Mouse (Mus musculus): ENCODE data around the gene Hspb2. TPM values are rescaled to one million over a fixed set of nuclear protein-coding genes. Genes with fewer than 3 reads are reported as not detected.

The Hspb2 gene
- total RNA-seq (2015; ENCODE audit: low replicate concordance), result not detected in 2 replicates
- total RNA-seq (2017; ENCODE audit: low replicate concordance), result not detected in 2 replicates

- ATAC-seq (replicated peaks; ENCODE audit: low FRiP score, poor library complexity, severe bottlenecking), result no peak
Measured at GRCm38 (mm10) chr9:50752054-50752602, at the start of gene Hspb2. Gene Hspb2 (minus strand): TSS chr9:50752354.

GRCm38 (mm10) chr9:50800985-50801384 is 48.8 kb upstream of the Hspb2 start:
- ATAC-seq (replicated peaks; ENCODE audit: low FRiP score, poor library complexity, severe bottlenecking), result peak; percentile 56

GRCm38 (mm10) chr9:50798368-50798767 is 46.2 kb upstream of the Hspb2 start:
- ATAC-seq (replicated peaks; ENCODE audit: low FRiP score, poor library complexity, severe bottlenecking), result no peak

- ATAC-seq (replicated peaks; ENCODE audit: low FRiP score, poor library complexity, severe bottlenecking), result no peak
Measured at GRCm38 (mm10) chr9:50797641-50798040, 45.5 kb upstream of the Hspb2 start.

- ATAC-seq (replicated peaks; ENCODE audit: low FRiP score, poor library complexity, severe bottlenecking), result no peak
Measured at GRCm38 (mm10) chr9:50796776-50797175, 44.6 kb upstream of the Hspb2 start.

- no peak for ATAC-seq (replicated peaks; ENCODE audit: low FRiP score, poor library complexity, severe bottlenecking)
Measured at GRCm38 (mm10) chr9:50795266-50795665, 43.1 kb upstream of the Hspb2 start.

- peak; percentile 82 for ATAC-seq (replicated peaks; ENCODE audit: low FRiP score, poor library complexity, severe bottlenecking)
Measured at GRCm38 (mm10) chr9:50782155-50782554, 30.0 kb upstream of the Hspb2 start.

- ATAC-seq (replicated peaks; ENCODE audit: low FRiP score, poor library complexity, severe bottlenecking), result no peak
Measured at GRCm38 (mm10) chr9:50776162-50776760, 24.1 kb upstream of the Hspb2 start.

GRCm38 (mm10) chr9:50775662-50776126 is 23.5 kb upstream of the Hspb2 start:
- peak; percentile 37 for ATAC-seq (replicated peaks; ENCODE audit: low FRiP score, poor library complexity, severe bottlenecking)

GRCm38 (mm10) chr9:50774991-50775612 is 22.9 kb upstream of the Hspb2 start, which contains the start of the genes Alg9 and 1110032A03Rik:
Gene Alg9 (plus strand): TSS chr9:50775019.
Gene 1110032A03Rik (minus strand): TSS chr9:50775520.
- ATAC-seq (replicated peaks; ENCODE audit: low FRiP score, poor library complexity, severe bottlenecking), result peak; percentile 74

- ATAC-seq (replicated peaks; ENCODE audit: low FRiP score, poor library complexity, severe bottlenecking), result no peak
Measured at GRCm38 (mm10) chr9:50774026-50774462, 21.9 kb upstream of the Hspb2 start.

GRCm38 (mm10) chr9:50770011-50770410 is 17.9 kb upstream of the Hspb2 start:
- ATAC-seq (replicated peaks; ENCODE audit: low FRiP score, poor library complexity, severe bottlenecking), result no peak

- peak; percentile 93 for ATAC-seq (replicated peaks; ENCODE audit: low FRiP score, poor library complexity, severe bottlenecking)
Measured at GRCm38 (mm10) chr9:50768107-50769002, 16.2 kb upstream of the Hspb2 start, which contains the start of gene Fdxacb1. Gene Fdxacb1 (plus strand): TSS chr9:50768236.

- ATAC-seq (replicated peaks; ENCODE audit: low FRiP score, poor library complexity, severe bottlenecking), result peak; percentile 62
Measured at GRCm38 (mm10) chr9:50767531-50768106, 15.5 kb upstream of the Hspb2 start.

- no peak for ATAC-seq (replicated peaks; ENCODE audit: low FRiP score, poor library complexity, severe bottlenecking)
Measured at GRCm38 (mm10) chr9:50763331-50763730, 11.2 kb upstream of the Hspb2 start.

GRCm38 (mm10) chr9:50761520-50762243 is 9.5 kb upstream of the Hspb2 start:
- ATAC-seq (replicated peaks; ENCODE audit: low FRiP score, poor library complexity, severe bottlenecking), result no peak

- ATAC-seq (replicated peaks; ENCODE audit: low FRiP score, poor library complexity, severe bottlenecking), result no peak
Measured at GRCm38 (mm10) chr9:50756711-50757110, 4.6 kb upstream of the Hspb2 start.

GRCm38 (mm10) chr9:50753947-50754346 is 1.8 kb upstream of the Hspb2 start:
- ATAC-seq (replicated peaks; ENCODE audit: low FRiP score, poor library complexity, severe bottlenecking), result no peak

Data from erythroblast, adult 5-6 weeks (primary cell).